In the genomic region with DNA sequence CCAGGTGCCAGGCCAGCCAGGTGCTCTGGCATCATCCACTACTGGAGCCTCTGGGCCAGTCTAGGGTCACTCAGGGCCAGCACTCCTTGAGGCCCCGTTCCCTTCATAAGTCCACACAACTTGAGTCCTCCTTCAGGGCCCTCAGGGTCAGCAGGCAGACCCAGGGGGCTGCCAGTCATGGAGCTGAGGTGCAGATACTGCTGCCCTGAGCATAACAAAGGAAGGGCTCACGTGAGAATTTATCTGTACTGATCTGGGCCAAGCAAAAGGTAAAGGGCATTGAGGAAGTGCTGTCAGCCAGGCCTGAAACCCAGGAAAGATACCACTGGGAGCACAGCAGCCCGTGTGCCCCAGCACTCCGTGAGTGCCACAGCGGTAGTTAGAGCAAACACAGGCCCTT, we compare ENCODE assay signal across 23 mouse cellular contexts. TPM values are rescaled to one million over a fixed set of nuclear protein-coding genes. Genes with fewer than 3 reads are reported as not detected.
DNase-seq lines count a peak whose midpoint lies in the region; ATAC-seq and TF ChIP-seq lines count a peak whose summit lies in the region.
"Had no signal": no experiment of that assay in that cellular context is flagged by ENCODE, and none has a peak within 500 bp of the region (broad histone marks: within the 10 kb centered on the region; RNA-seq: fewer than 3 reads in every experiment).

No protein-coding gene starts in this region.

- 8% methylated on average over 5 of the region's 5 CpGs for WGBS in midbrain, embryonic 12.5 days
- 13% methylated on average over 5 of the region's 5 CpGs for WGBS in midbrain, embryonic 13.5 days
- 6% methylated on average over 5 of the region's 5 CpGs for WGBS in hindbrain, embryonic 15.5 days
- 24% methylated on average over 5 of the region's 5 CpGs for WGBS in limb, embryonic 13.5 days
- WGBS in neural tube, embryonic 15.5 days: 5% methylated on average over 5 of the region's 5 CpGs
- 12% methylated on average over 5 of the region's 5 CpGs for WGBS in thymus, adult 2 months
- WGBS in stomach, postnatal 0 days: 20% methylated on average over 5 of the region's 5 CpGs

- TF ChIP-seq POLR2A in thymus, adult 2 months (IDR thresholded peaks at IDR 0.05; ENCODE audit: control insufficient read depth, extremely low read depth, insufficient read depth, low read length, poor library complexity): no peak

- H3K4me3 ChIP-seq in midbrain, embryonic 12.5 days: no peak overlapping the region
- H3K4me3 ChIP-seq in midbrain, embryonic 13.5 days (replicated peaks): no peak overlapping the region
- no peak overlapping the region for H3K4me3 ChIP-seq in hindbrain, embryonic 15.5 days
- peak overlapping the region; percentile 69 for H3K4me3 ChIP-seq in limb, embryonic 13.5 days
- H3K4me3 ChIP-seq in neural tube, embryonic 15.5 days (replicated peaks): peak overlapping the region; percentile 42
- H3K4me3 ChIP-seq in thymus, adult 2 months (ENCODE audit: control insufficient read depth, insufficient read depth, low read length): no peak overlapping the region
- no peak overlapping the region for H3K4me3 ChIP-seq in stomach, postnatal 0 days (ENCODE audit: low read depth, low read length)
- H3K4me3 ChIP-seq: forebrain, embryonic 10.5 days; heart, embryonic 15.5 days; layer of hippocampus, adult 2 months had no signal

- peaks cover 100% of the 10 kb centered on the region for H3K27me3 ChIP-seq in midbrain, embryonic 12.5 days
- peaks cover 97% of the 10 kb centered on the region for H3K27me3 ChIP-seq in midbrain, embryonic 13.5 days
- H3K27me3 ChIP-seq in hindbrain, embryonic 15.5 days: peaks cover 79% of the 10 kb centered on the region
- peaks cover 90% of the 10 kb centered on the region for H3K27me3 ChIP-seq in limb, embryonic 13.5 days
- H3K27me3 ChIP-seq in neural tube, embryonic 15.5 days (replicated peaks): peaks cover 86% of the 10 kb centered on the region
- peaks cover 43% of the 10 kb centered on the region for H3K27me3 ChIP-seq in thymus, adult 2 months (ENCODE audit: control insufficient read depth, insufficient read depth, low read length)
- H3K27me3 ChIP-seq in stomach, postnatal 0 days (ENCODE audit: control insufficient read depth, insufficient read depth, low read length): peaks cover 50% of the 10 kb centered on the region; the same call in 1 of the 2 replicates

- no peak overlapping the region for H3K27ac ChIP-seq in midbrain, embryonic 12.5 days (replicated peaks)
- no peak overlapping the region for H3K27ac ChIP-seq in midbrain, embryonic 13.5 days
- H3K27ac ChIP-seq in hindbrain, embryonic 15.5 days (replicated peaks): no peak overlapping the region
- peak overlapping the region; percentile 73 for H3K27ac ChIP-seq in limb, embryonic 13.5 days
- peak overlapping the region; percentile 30 for H3K27ac ChIP-seq in neural tube, embryonic 15.5 days (replicated peaks)
- no peak overlapping the region for H3K27ac ChIP-seq in thymus, adult 2 months (ENCODE audit: control insufficient read depth, insufficient read depth, low read length)
- no peak overlapping the region for H3K27ac ChIP-seq in stomach, postnatal 0 days (replicated peaks)
- H3K27ac ChIP-seq: forebrain, embryonic 10.5 days; heart, embryonic 15.5 days; layer of hippocampus, adult 2 months; macrophage had no signal

- 0 out of 2 replicates have a peak overlapping the region, but pooled peaks have one; percentile 3 for H3K4me2 ChIP-seq in midbrain, embryonic 12.5 days (replicated peaks)
- H3K4me2 ChIP-seq in midbrain, embryonic 13.5 days (replicated peaks): no peak overlapping the region
- peak overlapping the region; percentile 53 for H3K4me2 ChIP-seq in hindbrain, embryonic 15.5 days
- H3K4me2 ChIP-seq in limb, embryonic 13.5 days (replicated peaks): peak overlapping the region; percentile 82
- peak overlapping the region; percentile 58 for H3K4me2 ChIP-seq in neural tube, embryonic 15.5 days
- no peak overlapping the region for H3K4me2 ChIP-seq in stomach, postnatal 0 days (replicated peaks; ENCODE audit: low read depth)
- H3K4me2 ChIP-seq: heart, embryonic 15.5 days had no signal

- no peak for TF ChIP-seq EP300 in stomach, postnatal 0 days (optimal IDR thresholded peaks at IDR 0.05)

- H3K9me3 ChIP-seq in midbrain, embryonic 12.5 days: no peaks in the 10 kb centered on the region
- no peaks in the 10 kb centered on the region for H3K9me3 ChIP-seq in midbrain, embryonic 13.5 days
- no peaks in the 10 kb centered on the region for H3K9me3 ChIP-seq in hindbrain, embryonic 15.5 days
- no peaks in the 10 kb centered on the region for H3K9me3 ChIP-seq in limb, embryonic 13.5 days
- H3K9me3 ChIP-seq in neural tube, embryonic 15.5 days (replicated peaks): no peaks in the 10 kb centered on the region
- no peaks in the 10 kb centered on the region for H3K9me3 ChIP-seq in stomach, postnatal 0 days (ENCODE audit: control insufficient read depth, low read length)
- H3K9me3 ChIP-seq: forebrain, embryonic 10.5 days; heart, embryonic 15.5 days had no signal

- DNase-seq in c-Kit-positive CD71-positive TER-119-positive erythroid progenitor cells, embryonic 14.5 days (ENCODE audit: low spot score): no peak
- no peak for DNase-seq in thymus, adult 2 months
- DNase-seq in stomach, postnatal 0 days (ENCODE audit: low spot score): no peak
- DNase-seq: adrenal gland, adult 8-10 months; B cell, adult 2 months; cerebellum, adult 18-20 months; cerebellum, postnatal 14 days; heart, postnatal 36 days; kidney, adult 9 months; kidney, postnatal 14 days had no signal

- no peaks in the 10 kb centered on the region for H3K36me3 ChIP-seq in midbrain, embryonic 12.5 days
- no peaks in the 10 kb centered on the region for H3K36me3 ChIP-seq in midbrain, embryonic 13.5 days
- H3K36me3 ChIP-seq in hindbrain, embryonic 15.5 days: no peaks in the 10 kb centered on the region
- 0 out of 2 replicates have a peak, but pooled peaks cover 3% of the 10 kb centered on the region for H3K36me3 ChIP-seq in limb, embryonic 13.5 days
- H3K36me3 ChIP-seq in neural tube, embryonic 15.5 days: no peaks in the 10 kb centered on the region
- no peaks in the 10 kb centered on the region for H3K36me3 ChIP-seq in thymus, adult 2 months (ENCODE audit: control insufficient read depth, insufficient read depth, low read length)
- no peaks in the 10 kb centered on the region for H3K36me3 ChIP-seq in stomach, postnatal 0 days (ENCODE audit: control insufficient read depth, insufficient read depth, low read length)
- H3K36me3 ChIP-seq: forebrain, embryonic 10.5 days; heart, embryonic 15.5 days had no signal

- no peak for TF ChIP-seq CTCF in thymus, adult 2 months (IDR thresholded peaks at IDR 0.05; ENCODE audit: borderline replicate concordance, control insufficient read depth, extremely low read depth, insufficient read depth, low read length, poor library complexity)
- no peak for TF ChIP-seq CTCF in stomach, postnatal 0 days (IDR thresholded peaks at IDR 0.05; ENCODE audit: low read depth)

- H3K4me1 ChIP-seq in midbrain, embryonic 12.5 days: peaks cover 41% of the 10 kb centered on the region
- H3K4me1 ChIP-seq in midbrain, embryonic 13.5 days (replicated peaks): peaks cover 34% of the 10 kb centered on the region
- H3K4me1 ChIP-seq in hindbrain, embryonic 15.5 days (replicated peaks): peaks cover 19% of the 10 kb centered on the region; the same call in 1 of the 2 replicates
- peaks cover 80% of the 10 kb centered on the region for H3K4me1 ChIP-seq in limb, embryonic 13.5 days
- H3K4me1 ChIP-seq in neural tube, embryonic 15.5 days: peaks cover 54% of the 10 kb centered on the region
- 0 out of 2 replicates have a peak, but pooled peaks cover 3% of the 10 kb centered on the region for H3K4me1 ChIP-seq in thymus, adult 2 months (replicated peaks; ENCODE audit: control insufficient read depth, insufficient read depth, low read length)
- no peaks in the 10 kb centered on the region for H3K4me1 ChIP-seq in stomach, postnatal 0 days (replicated peaks; ENCODE audit: control insufficient read depth, insufficient read depth)

- H3K9ac ChIP-seq in midbrain, embryonic 12.5 days (replicated peaks): no peak overlapping the region
- no peak overlapping the region for H3K9ac ChIP-seq in midbrain, embryonic 13.5 days (replicated peaks)
- no peak overlapping the region for H3K9ac ChIP-seq in hindbrain, embryonic 15.5 days
- H3K9ac ChIP-seq in limb, embryonic 13.5 days: peak overlapping the region; percentile 98
- peak overlapping the region; percentile 14; the same call in 1 of the 2 replicates for H3K9ac ChIP-seq in neural tube, embryonic 15.5 days (replicated peaks)
- H3K9ac ChIP-seq in stomach, postnatal 0 days (ENCODE audit: low read length): no peak overlapping the region
- H3K9ac ChIP-seq: heart, embryonic 15.5 days had no signal

- ATAC-seq in midbrain, embryonic 12.5 days (ENCODE audit: low FRiP score, low read depth): no peak
- ATAC-seq in midbrain, embryonic 13.5 days: no peak
- ATAC-seq in hindbrain, embryonic 15.5 days (ENCODE audit: low FRiP score, low read depth): no peak
- ATAC-seq in limb, embryonic 13.5 days (ENCODE audit: low FRiP score, low read depth): no peak
- no peak for ATAC-seq in neural tube, embryonic 15.5 days (ENCODE audit: low FRiP score)
- ATAC-seq in stomach, postnatal 0 days (ENCODE audit: low FRiP score, low TSS enrichment): no peak

RNA-seq across cellular contexts. Expression of gene Lmx1b, which starts 7.1 kb away (rescaled TPM):
- polyA plus RNA-seq in midbrain, embryonic 12.5 days (2016; fragmentation: Nextera tagmentation; extraction: Ambion mirVana): 2.3 and 2.8 TPM in 2 replicates
- 2.5 and 2.7 TPM in 2 replicates for polyA plus RNA-seq in midbrain, embryonic 13.5 days (2015; fragmentation: Nextera tagmentation; extraction: Ambion mirVana)
- 4.9 and 6.2 TPM in 2 replicates for polyA plus RNA-seq in hindbrain, embryonic 15.5 days (2015; fragmentation: Nextera tagmentation; extraction: Ambion mirVana)
- 7.3 and 7.7 TPM in 2 replicates for polyA plus RNA-seq in limb, embryonic 13.5 days (2015; fragmentation: Nextera tagmentation; extraction: Ambion mirVana)
- polyA plus RNA-seq in neural tube, embryonic 15.5 days (2015; fragmentation: Nextera tagmentation; extraction: Ambion mirVana): 7.9 and 8.5 TPM in 2 replicates
- 0.04 and 0.10 TPM in 2 replicates for polyA plus RNA-seq in thymus, adult 2 months (2012; rRNA removed)
- 0.07 TPM in 1 of 2 replicates, not detected in the other for polyA plus RNA-seq in stomach, postnatal 0 days (2015; fragmentation: Nextera tagmentation; extraction: Ambion mirVana)
- polyA plus RNA-seq: heart, embryonic 15.5 days; intestine, embryonic 14.5 days; liver, adult 2 months; liver, embryonic 16.5 days; lung, embryonic 16.5 days; macrophage had no signal

Comparison
In these comparisons a context has a peak if more than half of its experiments do, and no peak if none do; other contexts are left out.
1. H3K4me2 ChIP-seq: peak in midbrain, embryonic 12.5 days (single experiment), hindbrain, embryonic 15.5 days (single experiment), limb, embryonic 13.5 days (single experiment) and neural tube, embryonic 15.5 days (single experiment); none in midbrain, embryonic 13.5 days (single experiment) and stomach, postnatal 0 days (single experiment).
2. H3K27ac ChIP-seq: peak in limb, embryonic 13.5 days (single experiment) and neural tube, embryonic 15.5 days (single experiment); none in midbrain, embryonic 12.5 days (single experiment), midbrain, embryonic 13.5 days (single experiment), hindbrain, embryonic 15.5 days (single experiment), thymus, adult 2 months (single experiment) and stomach, postnatal 0 days (single experiment).
3. H3K4me3 ChIP-seq: peak in limb, embryonic 13.5 days (single experiment) and neural tube, embryonic 15.5 days (single experiment); none in midbrain, embryonic 12.5 days (single experiment), midbrain, embryonic 13.5 days (single experiment), hindbrain, embryonic 15.5 days (single experiment), thymus, adult 2 months (single experiment) and stomach, postnatal 0 days (single experiment).
4. H3K9ac ChIP-seq: peak in limb, embryonic 13.5 days (single experiment) and neural tube, embryonic 15.5 days (single experiment); none in midbrain, embryonic 12.5 days (single experiment), midbrain, embryonic 13.5 days (single experiment), hindbrain, embryonic 15.5 days (single experiment) and stomach, postnatal 0 days (single experiment).